Mouse (Mus musculus) kidney, adult 2 months (tissue): Measurements from ENCODE around the gene Bap1.

Experiments used
- CTCF ChIP-seq: fragments of 200-500 bp; conservative IDR thresholded peaks from 2 replicates; pipeline ENCODE4 v1.5.1; 2011; ENCODE audit warnings: low read depth, mild to moderate bottlenecking, control low read depth, low read length, moderate library complexity, mixed read lengths; ENCODE audit not compliant: insufficient read depth, insufficient read length
- POLR2A ChIP-seq: fragments of 200-500 bp; IDR thresholded peaks from one replicate; pipeline ENCODE4 v1.6.1; 2011; ENCODE audit warnings: low read depth, low read length, control low read depth

DNA sequence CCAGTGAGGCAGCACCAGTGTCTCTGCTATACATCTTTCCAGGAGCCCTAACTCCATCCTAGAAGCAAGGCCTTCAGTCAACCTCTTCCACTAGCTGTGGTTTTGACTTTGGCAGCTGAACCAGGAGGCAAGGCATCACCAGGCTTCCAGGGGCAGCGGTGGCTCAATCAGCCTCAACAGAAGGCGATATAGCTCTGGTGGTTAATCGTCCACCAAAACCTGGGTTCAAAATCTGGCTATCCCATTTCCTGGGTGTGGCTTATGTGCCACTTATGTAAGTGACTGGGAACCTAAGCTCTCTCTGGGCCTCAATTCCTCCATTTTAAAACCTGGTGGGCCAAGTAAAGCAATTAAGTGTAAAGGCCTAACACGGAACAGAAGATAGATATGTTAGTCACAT, 46.4 kb upstream of the Bap1 start:
- no peak for TF ChIP-seq POLR2A
- TF ChIP-seq CTCF, result no peak
